Mouse (Mus musculus): ENCODE results near the gene Gm20219. TPM values are rescaled to one million over a fixed set of nuclear protein-coding genes. Genes with fewer than 3 reads are reported as not detected.

Gene Gm20219
- polyA plus RNA-seq, 1 experiment from 2014 or later, result not detected

DNA sequence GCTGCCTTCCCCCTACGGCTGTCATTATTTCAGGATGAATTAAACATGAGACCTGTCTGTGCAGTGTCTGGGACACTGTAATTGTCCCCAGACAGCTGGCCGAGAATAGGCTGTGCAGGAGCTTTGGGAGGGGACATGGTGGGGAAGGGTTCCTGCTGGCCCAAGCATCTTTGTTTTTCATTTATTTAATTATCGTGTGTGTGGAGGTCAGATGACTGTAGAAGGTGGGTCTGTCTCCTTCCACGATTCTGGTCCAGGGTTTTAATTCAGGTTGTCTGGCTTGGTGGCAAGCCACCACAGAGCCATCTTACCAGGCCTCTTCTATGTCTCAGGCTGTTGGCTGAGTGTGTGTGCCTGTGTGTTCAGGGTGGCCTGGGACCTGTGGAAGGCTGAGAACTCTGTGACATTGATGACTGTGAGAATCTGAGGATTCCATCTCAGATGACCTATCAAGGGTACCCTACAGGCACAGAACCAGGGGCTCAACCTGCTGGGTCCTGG is 5.5 kb downstream of the Gm20219 start:
- 66% methylated on average over 4 of the region's 4 CpGs for WGBS
- no peak overlapping the region for H3K4me3 ChIP-seq (ENCODE audit: low read depth, low read length)
- H3K36me3 ChIP-seq (ENCODE audit: control insufficient read depth, insufficient read depth), result no peaks in the 10 kb centered on the region
- no peak overlapping the region for H3K4me2 ChIP-seq (replicated peaks; ENCODE audit: low read depth)
- no peak overlapping the region for H3K9ac ChIP-seq (ENCODE audit: low read depth, low read length)
- no peak for TF ChIP-seq CTCF (IDR thresholded peaks at IDR 0.05; ENCODE audit: low read depth)
- no peak for ATAC-seq
- H3K27me3 ChIP-seq (replicated peaks; ENCODE audit: control insufficient read depth, insufficient read depth, low read length), result no peaks in the 10 kb centered on the region
- H3K27ac ChIP-seq (ENCODE audit: low read depth, low read length), result no peak overlapping the region
- H3K4me1 ChIP-seq (replicated peaks; ENCODE audit: control insufficient read depth, insufficient read depth, low read length), result no peaks in the 10 kb centered on the region
- H3K9me3 ChIP-seq (ENCODE audit: control insufficient read depth), result no peaks in the 10 kb centered on the region

DNA sequence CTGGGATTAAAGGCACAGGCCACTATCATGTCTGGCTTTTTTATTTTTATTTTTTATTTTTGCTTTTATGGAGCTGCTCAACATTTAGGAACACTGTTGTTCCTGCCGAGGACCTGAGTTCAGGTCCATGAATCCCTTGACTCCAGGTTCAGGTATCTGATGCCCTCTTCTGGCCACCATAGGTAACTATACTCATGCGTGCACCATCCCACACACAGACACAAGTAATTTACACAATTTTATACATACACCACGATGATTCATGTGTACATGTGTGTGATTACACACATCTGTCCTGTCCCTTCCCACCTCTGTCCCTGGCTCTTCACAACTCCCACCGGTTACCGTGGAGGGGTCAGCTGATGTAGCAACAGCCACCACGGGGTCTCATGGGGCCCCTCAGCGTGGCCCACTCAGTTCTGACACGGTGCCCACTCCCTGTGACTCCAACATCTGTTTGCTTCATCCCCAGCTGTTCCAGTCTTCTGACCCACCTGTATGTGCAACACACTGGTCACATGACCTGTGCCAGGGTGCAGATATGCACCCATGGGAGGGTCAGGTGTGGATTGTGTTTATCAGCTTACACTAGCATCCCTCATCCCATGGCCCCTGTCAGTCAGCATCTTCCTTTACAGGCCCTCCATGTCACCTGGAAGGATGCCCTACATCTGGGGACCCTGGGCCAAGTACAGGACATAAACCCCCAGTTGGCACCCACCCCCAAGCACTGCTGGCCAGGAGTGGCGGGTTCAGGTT is 6.2 kb downstream of the Gm20219 start:
- no peak overlapping the region for H3K4me2 ChIP-seq (replicated peaks; ENCODE audit: low read depth)
- H3K27me3 ChIP-seq (replicated peaks; ENCODE audit: control insufficient read depth, insufficient read depth, low read length), result no peaks in the 10 kb centered on the region
- ATAC-seq, result no peak
- H3K9me3 ChIP-seq (ENCODE audit: control insufficient read depth), result no peaks in the 10 kb centered on the region
- peak; percentile 47 for TF ChIP-seq CTCF (IDR thresholded peaks at IDR 0.05; ENCODE audit: low read depth)
- H3K4me3 ChIP-seq (ENCODE audit: low read depth, low read length), result no peak overlapping the region
- no peaks in the 10 kb centered on the region for H3K4me1 ChIP-seq (replicated peaks; ENCODE audit: control insufficient read depth, insufficient read depth, low read length)
- WGBS, result 74% methylated on average over 9 of the region's 9 CpGs
- no peak overlapping the region for H3K9ac ChIP-seq (ENCODE audit: low read depth, low read length)
- no peaks in the 10 kb centered on the region for H3K36me3 ChIP-seq (ENCODE audit: control insufficient read depth, insufficient read depth)
- H3K27ac ChIP-seq (ENCODE audit: low read depth, low read length), result no peak overlapping the region

DNA sequence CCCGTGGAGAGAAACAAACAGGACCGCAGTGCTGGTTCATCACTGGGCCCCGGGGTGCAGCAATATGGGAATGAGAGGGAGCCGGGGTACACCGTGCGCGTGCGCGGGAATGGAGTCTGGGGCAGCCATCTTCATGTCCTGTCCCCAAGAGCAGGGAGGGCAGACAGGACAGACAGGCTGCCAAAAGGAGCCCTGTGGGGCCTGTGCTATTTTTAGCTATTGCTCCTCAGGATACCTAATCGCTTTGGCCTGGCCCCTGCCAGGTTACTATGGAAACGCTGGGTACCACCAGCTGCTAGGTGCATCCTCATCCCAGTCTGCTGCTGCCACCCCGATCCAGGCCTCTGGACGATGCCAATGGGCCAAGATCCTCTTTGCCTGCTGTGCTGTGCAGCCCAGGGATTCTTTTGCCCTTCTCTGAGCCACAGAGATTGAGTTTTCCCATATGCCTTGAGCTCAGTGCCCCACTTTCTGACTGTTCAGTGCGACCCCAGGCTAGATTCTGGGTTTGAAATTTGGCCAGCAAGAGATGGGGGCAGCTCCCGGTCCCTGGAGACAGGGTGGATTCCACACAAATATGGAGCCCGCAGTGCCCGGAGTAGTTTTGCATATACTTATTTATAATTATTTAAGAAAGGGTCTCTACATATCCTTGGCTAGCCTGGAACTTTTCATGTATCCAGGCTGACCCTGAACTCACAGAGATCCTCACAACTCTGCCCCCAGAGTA is 6.9 kb downstream of the Gm20219 start:
- no peaks in the 10 kb centered on the region for H3K9me3 ChIP-seq (ENCODE audit: control insufficient read depth)
- no peak overlapping the region for H3K4me2 ChIP-seq (replicated peaks; ENCODE audit: low read depth)
- no peak overlapping the region for H3K4me3 ChIP-seq (ENCODE audit: low read depth, low read length)
- no peaks in the 10 kb centered on the region for H3K36me3 ChIP-seq (ENCODE audit: control insufficient read depth, insufficient read depth)
- no peaks in the 10 kb centered on the region for H3K27me3 ChIP-seq (replicated peaks; ENCODE audit: control insufficient read depth, insufficient read depth, low read length)
- no peak overlapping the region for H3K9ac ChIP-seq (ENCODE audit: low read depth, low read length)
- WGBS, result 73% methylated on average over 17 of the region's 17 CpGs
- no peaks in the 10 kb centered on the region for H3K4me1 ChIP-seq (replicated peaks; ENCODE audit: control insufficient read depth, insufficient read depth, low read length)
- no peak overlapping the region for H3K27ac ChIP-seq (ENCODE audit: low read depth, low read length)
- no peak for TF ChIP-seq CTCF (IDR thresholded peaks at IDR 0.05; ENCODE audit: low read depth)
- no peak for ATAC-seq

DNA sequence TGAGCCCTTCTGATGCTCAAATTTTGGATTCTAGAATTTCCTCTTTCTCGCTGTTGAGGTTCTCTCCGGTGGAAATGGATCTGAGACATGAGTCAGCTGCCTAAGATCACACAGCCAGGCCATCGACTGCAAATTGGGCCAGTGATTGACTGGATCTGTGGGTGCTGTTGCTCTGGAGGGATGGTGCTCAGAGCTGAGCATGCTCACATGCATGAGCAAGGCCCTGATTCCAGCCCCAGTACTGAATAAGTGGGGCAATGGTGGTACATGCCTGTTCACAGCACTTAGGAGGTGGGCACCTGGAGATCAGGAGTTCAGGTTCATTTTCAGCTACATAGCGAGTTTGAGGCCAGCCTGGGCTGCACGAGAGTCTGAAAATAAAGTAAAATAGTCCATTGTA is 7.6 kb downstream of the Gm20219 start:
- Histone ChIP-seq H3K36me3 (ENCODE audit: control insufficient read depth, insufficient read depth) (no peaks in the 10 kb centered on the region), H3K4me3 (ENCODE audit: low read depth, low read length) (no peak overlapping the region), H3K9ac (ENCODE audit: low read depth, low read length) (no peak overlapping the region), H3K4me2 (replicated peaks; ENCODE audit: low read depth) (no peak overlapping the region), H3K9me3 (ENCODE audit: control insufficient read depth) (no peaks in the 10 kb centered on the region), H3K27me3 (replicated peaks; ENCODE audit: control insufficient read depth, insufficient read depth, low read length) (no peaks in the 10 kb centered on the region), H3K27ac (ENCODE audit: low read depth, low read length) (no peak overlapping the region), H3K4me1 (replicated peaks; ENCODE audit: control insufficient read depth, insufficient read depth, low read length) (no peaks in the 10 kb centered on the region)
- ATAC-seq, result no peak
- TF ChIP-seq CTCF (IDR thresholded peaks at IDR 0.05; ENCODE audit: low read depth), result no peak
- 84% methylated on average over 5 of the region's 5 CpGs for WGBS

DNA sequence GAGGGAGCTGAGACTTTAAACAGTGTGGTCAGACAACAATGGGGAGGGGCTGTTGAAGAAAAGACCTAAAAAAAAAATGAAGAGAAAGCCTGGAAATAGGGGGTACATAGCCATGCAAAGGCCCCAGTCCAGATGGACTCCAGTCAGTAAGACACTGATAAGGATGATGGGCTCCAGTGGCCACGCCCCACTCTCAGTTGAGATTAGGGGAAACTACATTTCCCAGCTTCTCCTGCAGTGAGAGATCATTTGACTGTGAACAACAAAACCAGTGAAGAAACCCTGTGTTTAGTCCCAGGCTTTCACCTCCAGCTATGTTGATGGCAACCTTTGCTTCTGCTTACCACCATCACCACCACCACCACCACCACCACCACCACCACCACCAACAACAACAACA is 8.2 kb downstream of the Gm20219 start:
- no peak for TF ChIP-seq CTCF (IDR thresholded peaks at IDR 0.05; ENCODE audit: low read depth)
- Histone ChIP-seq H3K36me3 (ENCODE audit: control insufficient read depth, insufficient read depth) (no peaks in the 10 kb centered on the region), H3K4me2 (replicated peaks; ENCODE audit: low read depth) (no peak overlapping the region), H3K9ac (ENCODE audit: low read depth, low read length) (no peak overlapping the region), H3K27ac (ENCODE audit: low read depth, low read length) (no peak overlapping the region), H3K4me3 (ENCODE audit: low read depth, low read length) (no peak overlapping the region), H3K9me3 (ENCODE audit: control insufficient read depth) (no peaks in the 10 kb centered on the region), H3K27me3 (replicated peaks; ENCODE audit: control insufficient read depth, insufficient read depth, low read length) (no peaks in the 10 kb centered on the region), H3K4me1 (replicated peaks; ENCODE audit: control insufficient read depth, insufficient read depth, low read length) (no peaks in the 10 kb centered on the region)
- no peak for ATAC-seq
- 60% methylated on average over 1 of the region's 1 CpGs for WGBS

DNA sequence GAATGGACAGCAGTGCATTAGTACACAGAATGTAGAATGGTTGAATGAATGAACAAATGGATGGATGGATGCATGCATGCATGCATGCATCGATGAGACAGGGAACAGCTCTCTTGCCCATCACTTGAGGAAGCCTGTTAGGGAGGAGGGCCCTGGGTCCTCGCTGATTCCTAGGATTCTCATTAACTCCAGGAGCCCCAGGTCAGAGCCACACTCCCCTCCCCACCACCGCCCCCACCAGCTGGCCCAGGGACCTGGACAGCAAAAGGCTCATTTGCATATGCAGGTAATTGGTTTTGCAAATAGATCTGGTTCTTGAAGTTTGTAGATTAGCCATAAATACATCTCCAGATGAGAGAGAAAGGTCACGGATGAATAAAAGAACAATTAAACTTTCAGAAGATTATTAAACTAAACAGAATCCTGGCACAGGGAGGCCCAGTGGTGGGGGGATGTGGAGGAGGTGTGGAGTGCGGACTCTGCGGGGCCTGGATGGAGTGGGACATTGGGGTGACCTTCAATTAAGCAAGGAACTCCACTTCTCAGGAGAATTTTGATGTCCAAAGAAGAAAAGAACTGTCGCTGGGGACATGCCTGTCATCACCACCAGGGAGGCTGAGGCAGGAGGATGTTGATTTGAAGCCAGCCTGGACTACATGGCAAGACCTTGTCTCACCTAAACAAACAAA is 9.3 kb downstream of the Gm20219 start:
- Histone ChIP-seq H3K36me3 (ENCODE audit: control insufficient read depth, insufficient read depth) (no peaks in the 10 kb centered on the region), H3K9ac (ENCODE audit: low read depth, low read length) (no peak overlapping the region), H3K4me2 (replicated peaks; ENCODE audit: low read depth) (no peak overlapping the region), H3K27me3 (replicated peaks; ENCODE audit: control insufficient read depth, insufficient read depth, low read length) (no peaks in the 10 kb centered on the region), H3K4me1 (replicated peaks; ENCODE audit: control insufficient read depth, insufficient read depth, low read length) (no peaks in the 10 kb centered on the region), H3K27ac (ENCODE audit: low read depth, low read length) (no peak overlapping the region), H3K9me3 (ENCODE audit: control insufficient read depth) (no peaks in the 10 kb centered on the region), H3K4me3 (ENCODE audit: low read depth, low read length) (no peak overlapping the region)
- TF ChIP-seq CTCF (IDR thresholded peaks at IDR 0.05; ENCODE audit: low read depth), result no peak
- ATAC-seq, result no peak
- WGBS, result 75% methylated on average over 7 of the region's 7 CpGs

All from intestine, postnatal 0 days (tissue).